20 mouse cellular contexts compared by ENCODE assay signal in genomic region chr12:11608733-11609132, GRCm38 (mm10).
"Had no signal": no experiment of that assay in that cellular context is flagged by ENCODE, and none has a peak within 500 bp of the region (broad histone marks: within the 10 kb centered on the region; RNA-seq: fewer than 3 reads in every experiment).

No protein-coding gene starts in this region.

- H3K9ac ChIP-seq: limb, embryonic 12.5 days; limb, embryonic 15.5 days; liver, embryonic 13.5 days had no signal

- H3K4me3 ChIP-seq: layer of hippocampus, adult 2 months; left cerebral cortex, adult 2 months; limb, embryonic 12.5 days; limb, embryonic 15.5 days; liver, embryonic 13.5 days had no signal

- H3K4me1 ChIP-seq: limb, embryonic 12.5 days; limb, embryonic 15.5 days; liver, embryonic 13.5 days had no signal

- H3K9me3 ChIP-seq: limb, embryonic 12.5 days; limb, embryonic 15.5 days; liver, embryonic 13.5 days had no signal

- H3K4me2 ChIP-seq: limb, embryonic 12.5 days; limb, embryonic 15.5 days; liver, embryonic 13.5 days; midbrain, embryonic 11.5 days had no signal

- H3K27ac ChIP-seq: layer of hippocampus, adult 2 months; left cerebral cortex, adult 2 months; limb, embryonic 12.5 days; limb, embryonic 15.5 days; liver, embryonic 13.5 days; stomach, postnatal 0 days had no signal

- H3K27me3 ChIP-seq: limb, embryonic 12.5 days; limb, embryonic 15.5 days; liver, embryonic 13.5 days had no signal

- DNase-seq: kidney, adult 9 months; kidney, postnatal 25 days; layer of hippocampus, adult 9-11 months; layer of hippocampus, postnatal 36 days; left cerebral cortex, postnatal 4 days; liver, embryonic 13.5 days; lung, adult 2 months; lung, postnatal 14 days; lung, postnatal 4 days; midbrain, embryonic 14.5 days; right cerebral cortex, adult 18-20 months; right cerebral cortex, postnatal 14 days; right cerebral cortex, postnatal 4 days; thymus, postnatal 25 days had no signal

- H3K36me3 ChIP-seq: limb, embryonic 12.5 days; limb, embryonic 15.5 days; liver, embryonic 13.5 days had no signal
